Mouse (Mus musculus) liver, embryonic 15.5 days (tissue): Measurements from ENCODE around the gene Styk1. TPM values are rescaled to one million over a fixed set of nuclear protein-coding genes. Genes with fewer than 3 reads are reported as not detected.
A peak's percentile ranks its signal among the peaks of the same experiment; 100 is the strongest.
"Not testable (repeated sequence)": the region's sequence is repeated elsewhere in the genome, so short reads cannot be mapped to it uniquely, and the experiment has no call there.

Experiments
- ATAC-seq: fragments of 200-750 bp; cut with Nextera tagmentation; 2 replicates; pipeline ENCODE4 v1.8.0; 2017; ENCODE audit warnings: moderate number of reproducible peaks, mild to moderate bottlenecking, moderate library complexity; ENCODE audit not compliant: insufficient read depth
- H3K27ac ChIP-seq: fragments of 300-500 bp; sonication (generic); replicated peaks from 2 replicates; pipeline ENCODE4 v1.5.1; 2015; ENCODE audit warnings: mild to moderate bottlenecking, inconsistent platforms
- H3K27me3 ChIP-seq: fragments of 300-500 bp; sonication (generic); 2 replicates; pipeline ENCODE4 v1.6.1; 2015; ENCODE audit warnings: mild to moderate bottlenecking, inconsistent platforms
- H3K36me3 ChIP-seq: fragments of 300-500 bp; sonication (generic); replicated peaks from 2 replicates; pipeline ENCODE4 v1.6.1; 2015; ENCODE audit warnings: moderate library complexity, mild to moderate bottlenecking, inconsistent platforms
- H3K4me1 ChIP-seq: fragments of 300-500 bp; sonication (generic); replicated peaks from 2 replicates; pipeline ENCODE4 v1.6.1; 2015; ENCODE audit warnings: inconsistent platforms
- H3K4me2 ChIP-seq: fragments of 300-500 bp; sonication (generic); 2 replicates; pipeline ENCODE4 v1.6.1; 2015; ENCODE audit warnings: moderate library complexity, mild to moderate bottlenecking, inconsistent platforms
- H3K4me3 ChIP-seq: fragments of 300-500 bp; sonication (generic); replicated peaks from 2 replicates; pipeline ENCODE4 v1.5.1; 2015; ENCODE audit warnings: mild to moderate bottlenecking, inconsistent platforms
- H3K9ac ChIP-seq: fragments of 300-500 bp; sonication (generic); 2 replicates; pipeline ENCODE4 v1.6.1; 2015; ENCODE audit warnings: moderate library complexity, mild to moderate bottlenecking, inconsistent platforms
- H3K9me3 ChIP-seq: fragments of 300-500 bp; sonication (generic); replicated peaks from 2 replicates; pipeline ENCODE4 v1.6.1; 2016; ENCODE audit warnings: inconsistent platforms
- WGBS: fragments of 180-500 bp; shearing (Covaris S2); methylation state at CpG from one replicate; pipeline ENCODE4 v1.1.7; 2015; ENCODE audit warnings: mixed read lengths; ENCODE audit not compliant: insufficient replicate concordance; 5-methylcytosine and 5-hydroxymethylcytosine counted together
- polyA plus RNA-seq: library from polyadenylated mRNA; unstranded; fragments of >200 nt; fragmentation: Nextera tagmentation; extraction: Ambion mirVana; gene quantifications from 2 replicates; pipeline ENCODE4 v1.2.1, GENCODE M21; 2015

Gene Styk1
- polyA plus RNA-seq, 1 experiment from 2014 or later: 0.90 TPM

GRCm38 (mm10) chr6:131290430-131290829 is 63.0 kb downstream of the Styk1 start:
- H3K9me3 ChIP-seq: no peaks in the 10 kb centered on the region
- H3K9ac ChIP-seq: no peak overlapping the region
- peaks cover 12% of the 10 kb centered on the region; the same call in 1 of the 2 replicates for H3K36me3 ChIP-seq
- H3K27ac ChIP-seq: no peak overlapping the region
- no peak overlapping the region for H3K4me2 ChIP-seq
- 7% methylated on average over 2 of the region's 2 CpGs for WGBS
- no peak overlapping the region for H3K4me3 ChIP-seq
- no peaks in the 10 kb centered on the region for H3K27me3 ChIP-seq
- H3K4me1 ChIP-seq: peaks cover 25% of the 10 kb centered on the region
- ATAC-seq: no peak

GRCm38 (mm10) chr6:131278160-131278559 is 75.2 kb downstream of the Styk1 start:
- H3K4me2 ChIP-seq, H3K27me3 ChIP-seq, ATAC-seq, H3K27ac ChIP-seq, H3K9ac ChIP-seq, H3K9me3 ChIP-seq, H3K36me3 ChIP-seq, H3K4me1 ChIP-seq, H3K4me3 ChIP-seq: not testable (repeated sequence)
- WGBS: 84% methylated on average over 2 of the region's 2 CpGs

GRCm38 (mm10) chr6:131276659-131277058 is 76.7 kb downstream of the Styk1 start:
- Histone ChIP-seq H3K9ac (no peak overlapping the region), H3K27me3 (no peaks in the 10 kb centered on the region), H3K27ac (no peak overlapping the region), H3K4me2 (no peak overlapping the region), H3K9me3 (no peaks in the 10 kb centered on the region), H3K4me1 (peaks cover 3% of the 10 kb centered on the region; the same call in 1 of the 2 replicates), H3K36me3 (no peaks in the 10 kb centered on the region), H3K4me3 (no peak overlapping the region)
- ATAC-seq: no peak
- WGBS: 23% methylated on average over 4 of the region's 4 CpGs

GRCm38 (mm10) chr6:131272311-131272710 is 81.1 kb downstream of the Styk1 start:
- Histone ChIP-seq H3K4me3 (no peak overlapping the region), H3K4me1 (peaks cover 1% of the 10 kb centered on the region; the same call in 1 of the 2 replicates), H3K9ac (no peak overlapping the region), H3K4me2 (no peak overlapping the region), H3K9me3 (no peaks in the 10 kb centered on the region), H3K36me3 (no peaks in the 10 kb centered on the region), H3K27ac (no peak overlapping the region), H3K27me3 (no peaks in the 10 kb centered on the region)
- ATAC-seq: no peak
- WGBS: 70% methylated on average over 1 of the region's 1 CpGs

GRCm38 (mm10) chr6:131270312-131270711 is 83.1 kb downstream of the Styk1 start:
- Histone ChIP-seq H3K9ac (no peak overlapping the region), H3K36me3 (no peaks in the 10 kb centered on the region), H3K27ac (no peak overlapping the region), H3K4me2 (no peak overlapping the region), H3K4me3 (no peak overlapping the region), H3K4me1 (no peaks in the 10 kb centered on the region), H3K9me3 (no peaks in the 10 kb centered on the region), H3K27me3 (no peaks in the 10 kb centered on the region)
- ATAC-seq: no peak
- WGBS: 29% methylated on average over 1 of the region's 1 CpGs

- H3K36me3 ChIP-seq: no peaks in the 10 kb centered on the region
- ATAC-seq: peak; percentile 15; the same call in 1 of the 2 replicates
- no peak overlapping the region for H3K4me3 ChIP-seq
- no peaks in the 10 kb centered on the region for H3K9me3 ChIP-seq
- no peaks in the 10 kb centered on the region for H3K27me3 ChIP-seq
- H3K4me1 ChIP-seq: no peaks in the 10 kb centered on the region
- 66% methylated on average over 2 of the region's 2 CpGs for WGBS
- no peak overlapping the region for H3K27ac ChIP-seq
- H3K9ac ChIP-seq: no peak overlapping the region
- no peak overlapping the region for H3K4me2 ChIP-seq
Observed at GRCm38 (mm10) chr6:131269599-131269998, 83.8 kb downstream of the Styk1 start.

GRCm38 (mm10) chr6:131264175-131264574 is 89.2 kb downstream of the Styk1 start:
- Histone ChIP-seq H3K27ac (no peak overlapping the region), H3K9me3 (no peaks in the 10 kb centered on the region), H3K4me2 (no peak overlapping the region), H3K4me3 (no peak overlapping the region), H3K36me3 (no peaks in the 10 kb centered on the region), H3K9ac (no peak overlapping the region), H3K4me1 (no peaks in the 10 kb centered on the region), H3K27me3 (no peaks in the 10 kb centered on the region)
- WGBS: 65% methylated on average over 5 of the region's 5 CpGs
- ATAC-seq: no peak

GRCm38 (mm10) chr6:131262778-131263177 is 90.6 kb downstream of the Styk1 start:
- H3K4me2 ChIP-seq: no peak overlapping the region
- no peak overlapping the region for H3K4me3 ChIP-seq
- no peak for ATAC-seq
- WGBS: 29% methylated on average over 3 of the region's 3 CpGs
- no peaks in the 10 kb centered on the region for H3K36me3 ChIP-seq
- no peaks in the 10 kb centered on the region for H3K9me3 ChIP-seq
- no peaks in the 10 kb centered on the region for H3K4me1 ChIP-seq
- H3K9ac ChIP-seq: no peak overlapping the region
- H3K27me3 ChIP-seq: no peaks in the 10 kb centered on the region
- H3K27ac ChIP-seq: no peak overlapping the region

GRCm38 (mm10) chr6:131262009-131262408 is 91.4 kb downstream of the Styk1 start:
- no peaks in the 10 kb centered on the region for H3K36me3 ChIP-seq
- no peak overlapping the region for H3K9ac ChIP-seq
- H3K9me3 ChIP-seq: no peaks in the 10 kb centered on the region
- no peaks in the 10 kb centered on the region for H3K27me3 ChIP-seq
- H3K4me1 ChIP-seq: no peaks in the 10 kb centered on the region
- ATAC-seq: no peak
- H3K4me2 ChIP-seq: no peak overlapping the region
- no peak overlapping the region for H3K27ac ChIP-seq
- H3K4me3 ChIP-seq: no peak overlapping the region
- WGBS: 55% methylated on average over 3 of the region's 3 CpGs

Other genes starting within 250 kb of the Styk1 start
- gene Klra2, start 106.2 kb downstream of the Styk1 start, polyA plus RNA-seq: 0.86 and 0.93 TPM in 2 replicates
- 17.8 and 23.5 TPM in 2 replicates for gene Magohb, start 60.4 kb downstream of the Styk1 start, polyA plus RNA-seq
- gene Ybx3, start 34.9 kb upstream of the Styk1 start, polyA plus RNA-seq: 55.6 and 57.5 TPM in 2 replicates
- not detected in 2 replicates for gene 5430401F13Rik, start 132.8 kb upstream of the Styk1 start, polyA plus RNA-seq
- gene Gm6619, start 132.8 kb upstream of the Styk1 start, polyA plus RNA-seq: not detected in 2 replicates